Comparison of ENCODE assay signal across 14 mouse cellular contexts in the genomic region with DNA sequence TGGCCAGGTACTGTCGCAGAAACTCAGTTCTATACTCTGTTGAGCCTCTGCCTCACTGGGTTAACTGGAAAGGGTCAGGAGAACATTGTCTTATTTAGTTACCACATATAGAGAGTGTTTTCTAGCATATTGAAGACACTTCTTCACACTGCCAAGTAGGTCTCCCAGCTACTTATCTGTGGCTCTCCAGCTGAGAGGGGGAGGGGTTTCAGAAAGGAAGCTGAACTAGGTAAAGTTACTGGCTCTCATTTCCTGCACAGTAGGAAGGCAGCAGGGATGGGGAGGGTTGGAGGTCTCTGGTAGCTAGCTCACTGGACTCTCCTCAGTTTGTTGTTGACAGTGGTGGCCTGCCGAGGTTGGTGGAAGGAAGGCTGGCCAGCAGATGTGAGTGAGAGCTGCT. TPM values are rescaled to one million over a fixed set of nuclear protein-coding genes. Genes with fewer than 3 reads are reported as not detected.
DNase-seq lines count a peak whose midpoint lies in the region; ATAC-seq and TF ChIP-seq lines count a peak whose summit lies in the region.
"Had no signal": no experiment of that assay in that cellular context is flagged by ENCODE, and none has a peak within 500 bp of the region (broad histone marks: within the 10 kb centered on the region; RNA-seq: fewer than 3 reads in every experiment).

No protein-coding gene starts in this region.

- peak overlapping the region; percentile 53 for H3K27ac ChIP-seq in heart, embryonic 10.5 days
- no peak overlapping the region for H3K27ac ChIP-seq in heart, adult 2 months
- H3K27ac ChIP-seq in midbrain, embryonic 10.5 days (replicated peaks): 0 out of 2 replicates have a peak overlapping the region, but pooled peaks have one; percentile 6
- H3K27ac ChIP-seq in midbrain, embryonic 14.5 days (replicated peaks; ENCODE audit: low read depth, low read length): no peak overlapping the region
- peak overlapping the region; percentile 7 for H3K27ac ChIP-seq in heart, embryonic 16.5 days (ENCODE audit: low read length)
- H3K27ac ChIP-seq: forebrain, embryonic 10.5 days; hindbrain, embryonic 13.5 days; lung, embryonic 15.5 days; neural tube, embryonic 12.5 days had no signal

- H3K79me2 ChIP-seq in heart, adult 2 months (replicated peaks; ENCODE audit: control insufficient read depth, insufficient read depth, low read length): peaks cover 7% of the 10 kb centered on the region

- H3K9me3 ChIP-seq in heart, embryonic 10.5 days: no peaks in the 10 kb centered on the region
- no peaks in the 10 kb centered on the region for H3K9me3 ChIP-seq in midbrain, embryonic 10.5 days (replicated peaks)
- H3K9me3 ChIP-seq in midbrain, embryonic 14.5 days (ENCODE audit: control insufficient read depth, low read length): no peaks in the 10 kb centered on the region
- no peaks in the 10 kb centered on the region for H3K9me3 ChIP-seq in heart, embryonic 16.5 days (replicated peaks; ENCODE audit: control insufficient read depth, low read length)
- H3K9me3 ChIP-seq: forebrain, embryonic 10.5 days; hindbrain, embryonic 13.5 days; lung, embryonic 15.5 days; neural tube, embryonic 12.5 days had no signal

- no peak overlapping the region for H3K9ac ChIP-seq in heart, adult 2 months (ENCODE audit: low read depth, low read length)
- H3K9ac ChIP-seq in midbrain, embryonic 14.5 days (replicated peaks; ENCODE audit: low read length): no peak overlapping the region
- H3K9ac ChIP-seq in heart, embryonic 16.5 days (ENCODE audit: low read length): no peak overlapping the region
- H3K9ac ChIP-seq: hindbrain, embryonic 13.5 days; lung, embryonic 15.5 days; neural tube, embryonic 12.5 days had no signal

- H3K4me2 ChIP-seq in midbrain, embryonic 14.5 days (ENCODE audit: low read length): no peak overlapping the region
- H3K4me2 ChIP-seq in heart, embryonic 16.5 days (ENCODE audit: low read depth, low read length): no peak overlapping the region
- H3K4me2 ChIP-seq: hindbrain, embryonic 13.5 days; lung, embryonic 15.5 days; neural tube, embryonic 12.5 days had no signal

- no peak for TF ChIP-seq POLR2A in heart, adult 2 months (IDR thresholded peaks at IDR 0.05; ENCODE audit: insufficient read depth, low read depth, low read length)

- TF ChIP-seq EP300 in heart, adult 2 months (IDR thresholded peaks at IDR 0.05; ENCODE audit: insufficient read depth, low read depth, low read length): no peak

- WGBS in heart, embryonic 10.5 days: 34% methylated on average over 2 of the region's 2 CpGs
- WGBS in heart, adult 2 months: 37% methylated on average over 2 of the region's 2 CpGs
- WGBS in midbrain, embryonic 10.5 days: 60% methylated on average over 2 of the region's 2 CpGs
- WGBS in midbrain, embryonic 14.5 days: 55% methylated on average over 2 of the region's 2 CpGs
- WGBS in heart, embryonic 16.5 days: 40% methylated on average over 2 of the region's 2 CpGs

- intact Hi-C loops in heart, adult 2 months (cut with DNase I): no loop called here

- no peak overlapping the region for H3K4me3 ChIP-seq in heart, embryonic 10.5 days
- H3K4me3 ChIP-seq in heart, adult 2 months: no peak overlapping the region
- H3K4me3 ChIP-seq in midbrain, embryonic 10.5 days: no peak overlapping the region
- no peak overlapping the region for H3K4me3 ChIP-seq in midbrain, embryonic 14.5 days (replicated peaks; ENCODE audit: low read depth, low read length)
- no peak overlapping the region for H3K4me3 ChIP-seq in heart, embryonic 16.5 days (ENCODE audit: low read length)
- H3K4me3 ChIP-seq: forebrain, embryonic 10.5 days; hindbrain, embryonic 13.5 days; lung, embryonic 15.5 days; neural tube, embryonic 12.5 days had no signal

- ATAC-seq in midbrain, embryonic 14.5 days (ENCODE audit: low FRiP score, low TSS enrichment): no peak
- ATAC-seq in heart, embryonic 16.5 days (replicated peaks; ENCODE audit: extremely low read depth, insufficient read depth, low FRiP score): peak; percentile 62
- no peak; the same call in 1 of the 2 replicates for ATAC-seq in granulocyte monocyte progenitor cell, adult 5-6 weeks (replicated peaks; ENCODE audit: poor library complexity, severe bottlenecking)

- H3K4me1 ChIP-seq in heart, embryonic 10.5 days: peaks cover 33% of the 10 kb centered on the region
- peaks cover 29% of the 10 kb centered on the region for H3K4me1 ChIP-seq in heart, adult 2 months (ENCODE audit: control insufficient read depth, insufficient read depth, low read length)
- H3K4me1 ChIP-seq in midbrain, embryonic 10.5 days: peaks cover 9% of the 10 kb centered on the region; the same call in 1 of the 2 replicates
- no peaks in the 10 kb centered on the region for H3K4me1 ChIP-seq in midbrain, embryonic 14.5 days (ENCODE audit: control insufficient read depth, insufficient read depth, low read length)
- peaks cover 29% of the 10 kb centered on the region for H3K4me1 ChIP-seq in heart, embryonic 16.5 days (ENCODE audit: control insufficient read depth, insufficient read depth, low read length)
- H3K4me1 ChIP-seq: neural tube, embryonic 12.5 days had no signal

- no peaks in the 10 kb centered on the region for H3K36me3 ChIP-seq in heart, embryonic 10.5 days
- H3K36me3 ChIP-seq in heart, adult 2 months (ENCODE audit: control insufficient read depth, insufficient read depth, low read length): peaks cover 9% of the 10 kb centered on the region
- no peaks in the 10 kb centered on the region for H3K36me3 ChIP-seq in midbrain, embryonic 10.5 days
- no peaks in the 10 kb centered on the region for H3K36me3 ChIP-seq in midbrain, embryonic 14.5 days (ENCODE audit: control insufficient read depth, insufficient read depth, low read length)
- no peaks in the 10 kb centered on the region for H3K36me3 ChIP-seq in heart, embryonic 16.5 days (ENCODE audit: control insufficient read depth, insufficient read depth)
- H3K36me3 ChIP-seq: forebrain, embryonic 10.5 days; hindbrain, embryonic 13.5 days; lung, embryonic 15.5 days; neural tube, embryonic 12.5 days had no signal

- no peak for TF ChIP-seq CTCF in heart, adult 2 months (IDR thresholded peaks at IDR 0.05)

- no peaks in the 10 kb centered on the region for H3K27me3 ChIP-seq in heart, embryonic 10.5 days (ENCODE audit: insufficient read depth, poor library complexity, severe bottlenecking)
- H3K27me3 ChIP-seq in heart, adult 2 months (ENCODE audit: control insufficient read depth, insufficient read depth, low read length): no peaks in the 10 kb centered on the region
- H3K27me3 ChIP-seq in midbrain, embryonic 10.5 days (ENCODE audit: low read depth, poor library complexity, severe bottlenecking): no peaks in the 10 kb centered on the region
- H3K27me3 ChIP-seq in midbrain, embryonic 14.5 days (ENCODE audit: control insufficient read depth, insufficient read depth, low read length): no peaks in the 10 kb centered on the region
- H3K27me3 ChIP-seq in heart, embryonic 16.5 days (ENCODE audit: control insufficient read depth, insufficient read depth, low read length): no peaks in the 10 kb centered on the region
- H3K27me3 ChIP-seq: hindbrain, embryonic 13.5 days; lung, embryonic 15.5 days; neural tube, embryonic 12.5 days had no signal

- no peak for DNase-seq in heart, embryonic 10.5 days (ENCODE audit: low spot score)
- no peak for DNase-seq in heart, adult 2 months
- DNase-seq in midbrain, embryonic 10.5 days (ENCODE audit: low spot score): no peak
- DNase-seq in midbrain, embryonic 14.5 days: no peak
- DNase-seq in thymus, postnatal 25 days: peak; percentile 55
- no peak for DNase-seq in right cerebral cortex, postnatal 10 days (ENCODE audit: low spot score in 2 of 2)
- DNase-seq: cerebellum, adult 8-10 months; spleen, adult 18-20 months had no signal

RNA-seq across cellular contexts. Expression of gene Foxo1, which starts 31.2 kb away (rescaled TPM):
- polyA plus RNA-seq in heart, embryonic 10.5 days (2016; fragmentation: Nextera tagmentation; extraction: Ambion mirVana): 4.8 and 5.3 TPM in 2 replicates
- total RNA-seq in heart, adult 2 months (2021): 10 to 100 TPM; 12.2 to 12.9 TPM
- polyA plus RNA-seq in heart, adult 2 months (2012; rRNA removed): 7.7 and 10.7 TPM in 2 replicates
- polyA plus RNA-seq in midbrain, embryonic 10.5 days (2016; fragmentation: Nextera tagmentation; extraction: Ambion mirVana): 1.9 and 2.1 TPM in 2 replicates
- polyA plus RNA-seq in midbrain, embryonic 14.5 days (2014; fragmentation: Nextera tagmentation; extraction: Ambion mirVana): 3.3 and 4.3 TPM in 2 replicates
- 4.9 and 5.1 TPM in 2 replicates for polyA plus RNA-seq in heart, embryonic 16.5 days (2015; fragmentation: Nextera tagmentation; extraction: Ambion mirVana)
- 1.8 and 2.6 TPM in 2 replicates for total RNA-seq in granulocyte monocyte progenitor cell, adult 5-6 weeks (2014; fragmentation: Nextera tagmentation)
- 0.39 and 0.46 TPM in 2 replicates for total RNA-seq in granulocyte monocyte progenitor cell, adult 5-6 weeks (2017)

Comparison
In these comparisons a context has a peak if more than half of its experiments do, and no peak if none do; other contexts are left out.
1. H3K27ac ChIP-seq: peak in heart, embryonic 10.5 days (single experiment), midbrain, embryonic 10.5 days (single experiment) and heart, embryonic 16.5 days (single experiment); none in heart, adult 2 months (single experiment) and midbrain, embryonic 14.5 days (single experiment).